Mouse (Mus musculus) regulatory T cell (primary cell): ENCODE results near the gene Pde4a.
"Not testable (repeated sequence)": the region's sequence is repeated elsewhere in the genome, so short reads cannot be mapped to it uniquely, and the experiment has no call there.

ENCODE experiments used
- in situ Hi-C: fragments of 300-600 bp; cut with MboI, MseI; formaldehyde crosslinking; loops from one replicate; pipeline ENCODE4 v1.15.1; 2025; ENCODE audit warnings: high pct_unique_total_duplicates

Pde4a gene

DNA sequence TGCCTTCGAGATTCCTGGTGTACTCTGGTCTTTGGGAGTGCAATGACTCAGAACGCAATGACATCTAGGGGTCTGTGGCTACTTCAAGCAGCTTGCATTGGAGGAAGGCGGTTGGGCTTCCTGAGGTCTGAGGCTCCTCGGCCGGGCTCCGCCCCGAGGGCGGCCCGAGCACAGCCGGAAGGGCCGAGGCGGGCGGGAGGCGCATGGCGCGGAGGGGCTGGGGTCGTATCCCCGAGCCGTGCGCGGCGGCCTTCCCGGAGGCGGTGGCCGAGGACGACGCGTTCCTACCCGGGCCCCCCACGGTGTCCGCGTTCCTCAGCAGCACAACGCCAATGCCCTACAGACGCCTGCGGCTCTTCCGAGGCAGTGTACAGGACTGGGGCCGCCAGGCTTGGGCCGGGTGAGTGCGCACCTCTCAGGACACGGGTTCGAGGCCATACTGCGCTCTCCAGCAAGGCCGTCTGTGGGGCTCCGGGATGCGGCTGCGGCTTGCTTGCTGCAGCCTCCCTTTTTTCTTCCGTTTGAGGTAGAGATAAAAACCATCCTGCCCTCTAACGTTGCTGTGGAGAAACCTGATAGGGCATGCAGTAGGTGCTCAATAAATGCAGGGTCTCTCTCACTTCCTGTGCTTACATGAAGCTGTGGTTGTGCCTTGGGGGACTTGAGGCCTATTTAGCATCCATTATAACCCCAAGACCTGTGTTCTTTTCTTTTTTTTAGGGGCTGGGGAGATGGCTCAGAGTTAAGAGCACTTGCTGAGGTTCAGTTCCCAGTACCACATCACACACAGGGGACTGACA, 16.1 kb downstream of the Pde4a start:
- in situ Hi-C loops, result no loop called here

DNA sequence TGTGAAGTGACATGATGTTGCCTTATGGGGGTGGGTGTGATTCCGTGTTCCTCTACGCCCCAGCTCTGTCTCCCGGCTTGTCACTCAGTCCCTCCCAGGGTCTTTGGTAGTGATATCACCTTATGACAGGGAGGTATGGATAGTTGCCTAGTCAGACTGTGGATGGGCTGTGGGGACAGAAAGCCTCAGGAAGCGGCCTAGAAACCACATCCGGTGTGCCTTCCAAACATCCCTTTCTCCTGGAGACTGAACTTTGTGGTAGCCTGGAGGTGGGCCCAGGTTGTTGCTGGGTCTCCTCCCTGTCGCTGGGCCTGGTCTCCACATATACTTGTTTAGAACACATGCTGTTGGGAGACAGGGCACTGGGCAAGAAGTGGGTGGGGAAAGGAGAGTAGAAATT, 17.9 kb downstream of the Pde4a start:
- in situ Hi-C loops, result no loop called here

DNA sequence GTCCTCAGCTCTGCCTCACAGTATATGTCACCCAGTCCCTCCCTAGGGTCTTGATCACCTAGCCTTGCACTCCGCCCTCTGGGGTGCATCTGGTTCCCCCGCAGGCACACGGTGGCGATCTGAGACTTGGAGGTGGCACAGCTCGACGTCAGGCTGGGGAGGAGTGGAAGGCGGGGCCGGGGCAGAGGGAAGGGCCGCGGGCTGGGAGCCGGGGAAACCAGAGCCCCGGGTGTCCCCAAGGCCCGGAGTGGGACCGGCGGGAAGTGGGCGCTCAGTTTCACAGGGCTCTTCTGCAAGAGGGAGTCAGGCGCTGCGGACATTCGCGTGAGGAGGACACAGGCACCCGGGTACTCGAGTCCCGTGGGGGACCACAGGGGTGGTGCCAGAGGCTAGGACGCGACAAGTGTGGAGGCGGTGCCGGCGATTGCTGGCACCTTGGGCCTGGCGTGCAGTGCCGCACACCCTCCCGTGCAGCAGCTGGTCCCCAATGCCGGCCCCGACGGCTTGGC, 18.4 kb downstream of the Pde4a start:
- in situ Hi-C loops, result no loop called here

DNA sequence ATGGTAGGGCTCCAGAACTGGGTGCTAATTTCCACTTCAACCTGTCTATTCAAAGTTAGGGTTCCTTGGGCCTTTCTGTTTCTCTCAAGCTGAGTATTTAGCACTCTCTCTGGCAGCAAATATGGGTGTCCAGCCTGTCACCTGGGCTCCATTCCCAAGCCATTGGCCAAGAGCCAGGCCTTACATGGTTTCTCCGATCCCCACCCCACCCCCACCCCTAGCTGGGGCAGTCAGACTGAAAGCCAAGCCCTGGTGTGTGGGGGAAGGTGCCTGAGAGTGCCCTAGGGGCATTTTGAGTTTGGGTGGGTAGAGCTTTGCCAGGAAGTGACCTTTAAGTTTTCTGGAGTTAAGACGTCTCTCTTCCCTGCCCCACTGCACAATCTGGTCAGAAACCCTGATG, 19.2 kb downstream of the Pde4a start:
- in situ Hi-C loops, result no loop called here

DNA sequence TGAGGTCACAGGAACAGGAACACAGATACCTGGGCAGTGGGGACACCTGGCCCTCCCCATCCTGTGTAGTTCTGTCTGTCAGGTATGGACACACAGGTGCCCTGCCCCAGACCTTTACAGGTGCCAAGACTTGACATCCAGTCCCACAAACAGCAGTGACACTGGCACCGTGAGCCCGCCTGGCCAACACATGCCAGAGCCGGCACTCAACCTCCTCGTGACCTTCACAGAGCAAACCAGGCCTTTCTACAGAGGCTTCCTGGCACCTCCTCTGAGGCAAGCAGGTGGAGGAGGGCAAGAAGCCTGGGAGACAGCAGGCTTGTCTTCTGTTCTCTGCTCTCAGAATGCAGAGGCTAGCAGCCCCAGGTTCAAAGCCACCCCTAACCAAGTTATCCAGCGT, 19.9 kb downstream of the Pde4a start:
- in situ Hi-C loops, result no loop called here

DNA sequence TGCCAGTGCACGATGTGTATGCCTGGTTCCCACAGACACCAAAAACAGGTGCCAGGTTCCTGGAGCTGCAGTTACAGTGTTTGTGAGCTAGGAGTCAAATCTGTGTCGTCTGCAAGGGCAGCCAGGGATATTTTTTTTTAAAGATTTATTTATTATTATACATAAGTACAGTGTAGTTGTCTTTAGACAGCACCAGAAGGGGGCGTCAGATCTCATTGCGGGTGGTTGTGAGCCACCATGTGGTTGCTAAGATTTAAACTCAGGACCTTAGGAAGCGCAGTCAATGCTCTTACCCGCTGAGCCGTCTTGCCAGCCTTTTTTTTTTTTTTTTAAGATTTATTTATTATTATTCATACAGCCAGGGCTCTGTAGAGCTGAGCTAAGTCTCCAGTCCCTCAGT, 24.4 kb downstream of the Pde4a start:
- in situ Hi-C loops, result no loop called here

DNA sequence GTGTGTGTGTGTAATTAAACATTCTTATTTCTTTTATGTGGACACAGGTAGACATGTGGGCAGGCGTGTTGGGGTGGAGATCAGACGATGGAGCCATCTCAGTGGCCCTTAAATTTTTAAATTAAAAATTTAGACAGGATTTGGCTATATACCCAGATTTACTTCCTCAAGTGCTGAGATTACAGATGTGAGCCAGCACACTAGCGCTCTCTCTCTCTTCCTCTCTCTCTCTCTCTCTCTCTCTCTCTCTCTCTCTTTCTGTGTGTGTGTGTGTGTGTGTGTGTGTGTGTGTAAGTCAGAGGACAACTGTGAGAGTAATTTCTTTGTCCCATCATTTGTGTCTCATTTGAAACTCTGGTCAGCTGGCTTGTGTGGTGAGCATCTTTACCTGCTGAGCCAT, 25.2 kb downstream of the Pde4a start:
- in situ Hi-C loops, result no loop called here

DNA sequence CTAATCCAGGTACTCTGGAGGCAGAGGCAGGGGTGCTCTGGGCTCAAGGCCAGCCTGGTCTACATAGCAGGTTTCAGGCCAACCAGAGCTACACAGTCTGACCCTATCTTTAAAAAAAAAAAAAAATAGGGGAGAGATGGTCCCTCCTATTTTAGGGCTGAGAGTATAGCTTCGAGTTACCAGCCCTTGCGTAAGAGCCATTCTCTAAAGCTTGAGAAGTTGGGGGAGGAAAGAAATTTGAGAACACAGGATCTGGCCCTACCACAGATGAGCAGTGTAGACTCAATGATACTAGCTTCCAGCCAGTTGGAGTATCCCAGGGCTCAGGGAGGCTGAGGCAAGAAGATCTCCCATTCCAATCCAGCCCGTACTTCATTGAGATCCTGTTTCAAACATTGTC, 28.3 kb downstream of the Pde4a start:
- in situ Hi-C loops, result no loop called here

DNA sequence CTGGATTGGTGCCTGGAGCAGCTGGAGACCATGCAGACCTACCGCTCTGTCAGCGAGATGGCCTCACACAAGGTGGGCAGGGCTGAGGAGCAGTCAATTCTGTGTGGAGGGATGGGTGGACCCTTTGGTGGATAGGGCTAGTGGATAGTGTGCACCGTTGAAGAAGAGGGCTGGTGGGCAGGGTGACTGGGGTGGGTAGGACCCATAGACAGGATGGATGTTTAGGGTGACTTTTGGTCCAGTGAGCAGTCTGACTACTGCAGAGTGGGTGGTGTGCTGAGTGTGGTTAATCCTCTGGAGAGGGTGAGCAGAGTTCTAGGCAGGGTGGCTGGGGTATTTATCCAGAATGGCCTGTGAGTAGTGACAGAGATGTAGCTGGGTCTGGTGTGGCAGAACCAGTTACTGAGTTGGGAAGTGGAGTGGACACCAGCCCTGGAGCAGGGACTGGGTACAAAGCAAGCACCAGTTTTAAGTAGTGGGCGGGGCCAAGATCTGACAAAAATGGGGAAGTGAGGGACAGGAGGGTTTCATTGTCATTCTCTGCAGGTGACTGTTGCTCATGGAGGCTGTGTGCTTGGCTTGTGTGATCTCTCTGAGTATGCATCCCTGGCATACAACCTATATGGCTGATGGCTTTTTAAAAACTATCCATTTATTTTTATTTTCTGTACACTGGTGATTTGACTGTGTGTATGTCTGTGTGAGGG, 29.4 kb downstream of the Pde4a start:
- in situ Hi-C loops, result no loop called here

DNA sequence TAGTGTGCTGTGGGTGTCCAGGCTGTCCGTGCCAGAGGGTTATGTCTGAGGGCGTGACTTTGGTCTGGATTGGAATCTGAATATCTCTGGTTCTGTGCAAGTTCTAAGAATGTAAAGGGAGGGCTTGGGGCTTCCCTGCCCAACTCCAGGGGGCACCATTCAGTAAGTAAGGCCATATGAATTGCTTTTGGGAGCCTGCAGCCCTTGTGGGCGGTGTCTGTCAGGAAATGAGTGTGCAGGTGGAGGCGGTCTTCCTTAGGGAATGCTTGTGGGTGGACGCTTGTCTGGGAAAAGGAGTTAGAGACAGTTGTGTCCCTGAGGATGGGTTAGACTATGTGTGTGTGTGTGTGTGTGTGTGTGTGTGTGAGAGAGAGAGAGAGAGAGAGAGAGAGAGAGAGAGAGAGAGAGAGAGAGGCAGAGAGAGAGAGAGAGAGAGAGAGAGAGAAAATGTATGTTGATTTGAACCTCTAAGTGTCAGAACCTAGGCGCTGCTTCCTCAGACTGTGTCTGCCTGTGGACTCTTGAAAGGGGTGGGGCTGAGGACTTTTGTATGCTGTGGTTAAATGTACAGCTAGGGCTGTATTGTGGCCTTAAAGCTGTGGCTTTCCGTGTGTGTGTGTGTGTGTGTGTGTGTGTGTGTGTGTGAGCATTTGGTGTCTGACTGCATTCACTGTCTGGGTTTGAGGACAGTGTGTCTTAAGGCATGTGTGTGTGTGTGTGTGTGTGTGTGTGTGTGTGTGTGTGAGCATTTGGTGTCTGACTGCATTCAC, 30.4 kb downstream of the Pde4a start:
- in situ Hi-C loops, result not testable (repeated sequence)

DNA sequence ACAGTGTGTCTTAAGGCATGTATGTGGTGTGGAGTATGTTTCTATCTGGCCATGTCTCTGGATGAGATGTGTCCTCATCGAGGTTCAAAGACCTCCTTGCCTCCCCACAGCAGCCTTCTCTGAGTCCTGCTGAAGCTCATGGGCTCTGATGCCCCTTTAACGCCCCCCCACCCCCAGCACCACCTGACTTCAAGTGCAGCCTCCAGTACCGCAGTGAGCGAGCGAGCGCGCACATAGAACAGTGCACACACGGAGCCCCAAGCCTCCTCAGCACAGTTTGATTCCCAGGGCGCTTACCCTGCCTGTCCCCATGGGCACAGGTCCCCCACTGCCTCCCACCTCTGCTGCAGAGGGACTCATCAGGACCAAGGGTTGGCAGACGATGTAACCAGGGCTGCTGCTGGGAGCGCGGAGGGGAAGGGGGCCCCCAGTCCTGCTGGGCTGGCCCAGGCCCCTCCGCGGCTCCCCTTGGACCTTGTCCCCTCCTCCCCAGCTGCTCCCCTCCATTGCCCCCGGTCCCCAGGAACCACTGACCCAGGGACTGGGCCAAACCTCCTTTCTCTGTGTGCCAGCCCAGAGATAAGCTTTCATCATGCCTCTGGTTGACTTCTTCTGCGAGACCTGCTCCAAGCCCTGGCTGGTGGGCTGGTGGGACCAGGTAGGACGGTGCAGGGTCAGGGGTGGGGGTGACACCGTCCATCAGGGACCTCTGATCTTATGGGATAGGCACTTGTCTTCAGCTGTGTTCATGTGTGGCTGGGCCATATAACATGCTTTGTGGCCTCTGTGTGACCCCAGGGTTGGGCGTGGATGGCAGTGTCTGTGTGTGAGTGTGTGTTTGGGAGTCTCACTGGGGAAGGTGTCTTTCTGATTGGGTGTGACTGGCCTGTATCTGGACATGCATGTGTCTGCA, 31.3 kb downstream of the Pde4a start:
- in situ Hi-C loops, result no loop called here

DNA sequence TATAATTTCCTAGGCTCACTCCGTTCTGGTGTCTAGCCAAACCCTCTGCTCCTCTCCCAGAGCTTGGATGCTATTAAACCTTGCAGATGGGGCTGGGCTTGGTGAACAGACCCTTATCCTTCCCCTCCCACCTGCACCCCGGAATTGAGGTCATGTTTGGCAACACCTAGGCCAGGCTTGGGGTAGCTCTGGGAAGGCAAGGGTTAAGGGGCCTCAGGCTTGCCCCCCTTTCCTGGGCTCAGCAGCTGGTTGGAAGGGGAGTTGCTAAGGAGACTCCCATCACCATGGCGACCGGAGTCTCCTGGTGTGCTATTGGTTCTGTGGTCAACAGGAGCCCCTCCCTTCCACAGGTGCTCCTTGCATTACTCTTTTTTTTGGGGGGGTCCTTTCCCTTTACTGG, 32.5 kb downstream of the Pde4a start:
- in situ Hi-C loops, result no loop called here

DNA sequence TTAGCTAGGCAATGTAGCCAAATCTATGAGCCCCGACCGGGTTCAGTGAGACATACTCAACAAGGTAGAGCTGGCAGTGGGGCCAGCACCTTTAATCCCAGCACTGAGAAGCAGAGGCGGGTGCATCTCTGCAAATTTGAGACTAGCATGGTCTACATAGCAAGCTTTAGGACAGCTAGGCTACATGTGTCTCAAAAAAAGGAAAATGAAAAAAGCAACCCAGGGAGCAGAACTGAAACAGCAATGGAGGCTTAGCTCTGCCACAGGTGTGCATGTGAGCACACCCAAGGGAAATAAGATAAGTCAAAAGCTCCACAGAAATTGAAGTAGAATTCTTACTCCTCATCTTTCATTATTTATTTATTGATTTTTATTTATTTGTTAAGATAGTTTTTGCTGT, 33.4 kb downstream of the Pde4a start:
- in situ Hi-C loops, result no loop called here

DNA sequence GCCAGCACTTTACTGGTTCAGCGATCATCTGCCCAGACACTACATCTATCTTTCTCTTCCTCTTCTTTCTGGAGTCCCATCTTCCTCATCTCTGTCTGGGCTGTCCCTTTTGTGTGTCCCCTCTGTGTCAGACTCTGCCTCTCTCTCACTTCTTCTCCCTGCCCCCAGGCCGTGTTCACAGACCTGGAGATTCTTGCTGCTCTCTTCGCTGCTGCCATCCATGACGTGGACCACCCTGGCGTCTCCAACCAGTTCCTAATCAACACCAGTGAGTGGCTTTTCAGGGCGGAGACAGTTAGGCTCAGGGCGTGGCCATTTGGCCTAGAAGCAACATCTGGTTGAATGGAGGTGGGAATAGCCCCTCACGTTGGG, 38.6 kb downstream of the Pde4a start:
- in situ Hi-C loops, result no loop called here

DNA sequence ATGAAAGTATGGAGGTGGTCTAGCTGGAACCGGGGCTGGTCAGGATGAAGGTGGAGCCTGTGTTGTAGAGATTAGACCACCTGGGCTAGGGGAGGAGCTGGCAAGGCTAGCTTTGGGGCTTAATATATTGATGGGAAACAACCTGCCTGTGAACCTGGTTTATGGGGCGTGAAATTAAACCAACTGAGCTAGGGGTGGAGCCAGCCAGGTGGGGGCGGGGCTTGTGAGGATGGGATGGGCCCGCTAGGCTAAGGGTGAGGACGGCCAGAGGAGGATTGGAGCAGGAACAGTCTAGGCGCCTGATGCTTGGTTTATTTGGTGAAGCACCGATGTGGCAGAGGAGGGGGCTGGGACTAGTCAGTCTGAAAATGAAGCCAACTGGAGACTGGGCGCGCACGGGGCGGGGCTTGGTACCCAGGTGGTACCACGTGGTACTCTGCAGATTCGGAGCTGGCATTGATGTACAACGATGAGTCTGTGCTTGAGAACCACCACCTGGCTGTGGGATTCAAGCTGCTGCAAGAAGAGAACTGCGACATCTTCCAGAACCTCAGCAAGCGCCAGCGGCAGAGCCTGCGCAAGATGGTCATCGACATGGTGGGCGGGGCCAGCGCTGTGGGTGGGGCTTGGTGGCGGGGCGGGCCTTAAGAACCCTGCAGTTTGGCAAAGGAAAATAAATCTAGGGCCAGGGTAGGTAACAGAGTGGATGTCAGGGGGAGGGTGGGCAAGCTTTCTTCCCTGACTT, 39.2 kb downstream of the Pde4a start:
- in situ Hi-C loops, result no loop called here

DNA sequence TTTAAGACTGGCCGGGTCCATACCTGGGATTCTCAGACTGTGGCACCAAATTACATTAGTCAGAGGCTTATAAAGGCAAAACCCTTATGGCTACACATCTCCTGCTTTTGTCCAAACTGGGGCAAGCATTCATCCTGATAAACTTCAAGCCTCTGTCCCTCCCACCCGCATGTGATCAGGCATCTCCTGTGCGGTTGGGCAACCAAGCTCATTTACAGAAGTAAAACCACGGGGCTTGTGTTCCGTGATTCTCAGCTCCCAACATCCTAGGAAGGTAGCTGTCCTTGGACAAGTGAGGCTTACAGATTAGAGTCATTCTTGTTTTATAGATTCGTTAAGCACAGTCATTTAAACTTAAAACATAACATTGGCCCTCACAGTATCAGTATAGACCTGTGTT, 41.3 kb downstream of the Pde4a start:
- in situ Hi-C loops, result no loop called here

DNA sequence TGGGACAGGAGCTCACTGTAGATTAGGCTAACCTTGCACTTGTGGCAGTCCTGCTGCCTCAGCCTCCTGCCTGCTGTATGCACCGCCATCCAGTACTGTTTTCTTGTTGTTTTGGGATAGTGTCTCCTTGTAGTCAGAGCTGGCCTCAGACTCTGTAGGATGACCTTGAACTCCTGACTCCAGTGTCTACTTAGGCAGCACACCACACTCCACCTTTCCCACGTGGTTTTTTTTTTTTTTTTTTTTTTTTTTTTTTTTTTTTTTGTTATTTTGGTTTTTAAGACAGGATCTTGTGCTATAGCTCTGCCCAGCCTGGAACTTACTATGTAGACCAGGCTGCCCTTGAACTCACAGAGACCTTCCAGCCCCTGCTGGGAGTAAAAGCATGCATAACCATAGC, 43.1 kb downstream of the Pde4a start:
- in situ Hi-C loops, result no loop called here

DNA sequence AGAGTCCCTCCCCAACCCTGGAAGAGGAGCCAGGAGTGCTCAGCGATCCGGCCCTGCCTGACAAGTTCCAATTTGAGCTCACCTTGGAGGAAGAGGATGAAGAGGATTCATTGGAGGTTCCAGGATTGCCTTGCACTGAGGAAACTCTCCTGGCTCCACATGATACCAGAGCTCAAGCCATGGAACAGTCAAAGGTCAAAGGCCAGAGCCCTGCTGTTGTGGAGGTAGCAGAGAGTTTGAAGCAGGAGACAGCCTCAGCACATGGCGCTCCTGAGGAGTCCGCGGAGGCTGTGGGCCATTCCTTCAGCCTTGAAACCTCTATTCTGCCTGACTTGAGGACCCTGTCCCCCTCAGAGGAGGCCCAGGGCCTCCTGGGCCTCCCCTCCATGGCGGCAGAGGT, 45.3 kb downstream of the Pde4a start:
- in situ Hi-C loops, result no loop called here

DNA sequence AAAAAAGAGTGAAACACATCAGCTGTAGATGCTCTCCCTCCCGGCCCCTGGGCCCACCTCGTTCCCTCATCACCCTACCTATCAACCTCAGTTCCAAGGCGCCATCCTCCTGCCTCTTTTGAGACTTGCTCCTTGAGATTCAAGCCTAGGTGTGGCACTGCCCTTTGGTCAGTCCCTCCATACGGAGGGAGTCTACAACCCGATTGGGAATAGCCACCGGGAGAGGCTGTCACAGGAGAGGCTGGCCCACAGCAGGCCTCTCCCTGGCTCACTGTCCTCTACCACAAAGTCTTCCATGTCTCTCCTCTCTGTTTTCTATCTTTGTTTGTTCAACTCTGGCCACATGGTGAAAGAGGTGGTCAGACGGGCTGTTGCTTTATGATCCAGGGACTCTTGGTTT, 46.1 kb downstream of the Pde4a start:
- in situ Hi-C loops, result no loop called here

DNA sequence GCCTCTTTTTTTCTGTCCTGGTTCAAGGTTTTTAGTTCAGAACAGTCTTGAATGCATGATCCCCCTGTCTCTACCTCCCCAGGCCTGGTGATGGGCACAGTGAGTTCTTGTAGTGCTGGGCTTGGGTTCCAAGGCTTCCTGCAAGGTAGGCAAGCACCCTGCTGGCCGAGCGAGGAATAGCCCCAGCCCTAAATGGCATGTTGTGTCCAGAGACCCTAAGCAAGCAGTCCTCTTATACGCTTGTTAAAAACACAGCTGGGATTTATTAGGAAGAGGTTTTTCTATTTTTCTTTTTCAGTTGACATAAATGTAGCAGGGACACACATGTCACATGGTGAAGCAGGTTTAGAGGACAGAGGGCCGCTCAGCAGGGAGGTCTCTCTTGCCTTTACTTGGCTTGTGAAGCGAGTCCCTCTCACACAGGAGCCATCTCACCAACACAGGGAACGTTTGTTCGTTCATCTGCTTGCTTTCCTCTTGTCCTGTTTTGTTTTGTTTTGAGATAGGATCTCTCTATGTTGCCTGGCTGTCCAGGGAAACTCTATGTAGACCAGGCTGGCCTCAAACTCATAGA, 48.2 kb downstream of the Pde4a start:
- in situ Hi-C loops, result no loop called here
